Mouse (Mus musculus): ENCODE data around the gene Ap2a1. TPM values are rescaled to one million over a fixed set of nuclear protein-coding genes. Genes with fewer than 3 reads are reported as not detected.

The Ap2a1 gene
- polyA plus RNA-seq, 1 experiment: 241 TPM

DNA sequence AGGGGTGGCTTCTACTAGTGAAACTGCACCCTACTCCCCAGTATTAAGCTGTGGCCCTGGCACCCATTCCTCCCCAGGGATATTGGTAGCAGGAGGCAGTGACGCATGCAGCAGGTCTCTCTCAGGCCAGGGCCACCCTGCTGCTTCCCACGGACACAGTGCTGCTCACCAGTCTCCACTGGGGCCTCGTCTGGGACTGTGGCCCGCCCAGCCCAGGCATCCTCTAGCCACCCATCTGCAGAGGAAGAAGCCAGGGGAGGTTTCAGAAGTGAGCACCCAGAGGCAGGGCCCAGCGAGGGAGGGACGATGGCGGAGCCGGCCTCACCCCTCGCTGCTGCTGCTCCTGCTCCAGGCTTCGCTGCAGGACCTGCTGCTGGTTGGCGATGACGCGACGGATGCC is 66.1 kb downstream of the Ap2a1 start:
- H3K4me1 ChIP-seq (ENCODE audit: control insufficient read depth, insufficient read depth, low read length): peaks cover 5% of the 10 kb centered on the region
- no peak overlapping the region for H3K4me3 ChIP-seq (ENCODE audit: insufficient read depth, low read length)
- H3K27ac ChIP-seq (ENCODE audit: insufficient read depth, low read length): no peak overlapping the region
- TF ChIP-seq CTCF (IDR thresholded peaks at IDR 0.05; ENCODE audit: extremely low read depth, insufficient read depth, low read length) (no peak), POLR2A (IDR thresholded peaks at IDR 0.05; ENCODE audit: extremely low read depth, insufficient read depth, low read length) (0 out of 2 replicates have a peak, but pooled peaks have one; percentile 2)

DNA sequence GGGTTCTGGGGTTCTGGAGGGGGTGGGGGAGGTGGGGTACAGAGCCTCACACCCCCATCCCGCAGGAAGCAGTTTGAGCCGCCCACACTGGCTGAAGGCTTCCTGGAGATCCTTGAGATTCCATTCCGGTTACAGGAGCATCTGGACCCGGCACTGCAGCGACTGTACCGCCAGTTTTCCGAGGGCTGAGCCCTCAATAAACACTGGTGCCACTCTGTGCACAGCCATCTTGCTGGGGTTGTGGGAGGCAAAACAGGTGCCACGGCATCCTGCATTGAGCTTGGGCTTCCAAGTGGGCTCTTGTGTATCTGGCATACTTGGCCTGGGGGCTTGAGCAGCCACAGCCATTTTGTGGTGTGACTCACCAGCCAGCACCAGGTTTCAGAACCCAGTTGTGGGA is 66.9 kb downstream of the Ap2a1 start:
- H3K27ac ChIP-seq (ENCODE audit: insufficient read depth, low read length): no peak overlapping the region
- H3K4me1 ChIP-seq (ENCODE audit: control insufficient read depth, insufficient read depth, low read length): peaks cover 5% of the 10 kb centered on the region
- H3K4me3 ChIP-seq (ENCODE audit: insufficient read depth, low read length): no peak overlapping the region
- TF ChIP-seq POLR2A (IDR thresholded peaks at IDR 0.05; ENCODE audit: extremely low read depth, insufficient read depth, low read length): no peak
- no peak for TF ChIP-seq CTCF (IDR thresholded peaks at IDR 0.05; ENCODE audit: extremely low read depth, insufficient read depth, low read length)

DNA sequence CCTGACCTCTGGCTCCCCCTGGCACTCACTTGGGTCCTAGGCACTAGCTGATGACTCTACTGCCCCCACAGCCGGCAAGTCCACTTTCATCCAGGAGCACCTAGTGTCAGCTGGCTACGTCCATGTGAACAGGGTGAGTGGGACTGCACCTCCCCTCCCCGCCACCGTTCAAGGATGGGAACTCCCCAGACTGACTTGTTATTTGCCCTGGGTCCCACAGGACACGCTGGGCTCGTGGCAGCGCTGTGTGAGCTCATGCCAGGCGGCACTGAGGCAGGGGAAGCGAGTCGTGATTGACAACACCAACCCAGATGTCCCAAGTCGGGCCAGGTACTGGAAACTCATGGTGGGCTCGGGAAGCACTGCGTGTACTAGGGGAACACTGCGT is 67.9 kb downstream of the Ap2a1 start:
- Histone ChIP-seq H3K4me1 (ENCODE audit: control insufficient read depth, insufficient read depth, low read length) (peaks cover 2% of the 10 kb centered on the region), H3K27ac (ENCODE audit: insufficient read depth, low read length) (no peak overlapping the region), H3K4me3 (ENCODE audit: insufficient read depth, low read length) (no peak overlapping the region)
- no peak for TF ChIP-seq POLR2A (IDR thresholded peaks at IDR 0.05; ENCODE audit: extremely low read depth, insufficient read depth, low read length)
- no peak for TF ChIP-seq CTCF (IDR thresholded peaks at IDR 0.05; ENCODE audit: extremely low read depth, insufficient read depth, low read length)

- TF ChIP-seq CTCF (IDR thresholded peaks at IDR 0.05; ENCODE audit: extremely low read depth, insufficient read depth, low read length) (peak; percentile 76), POLR2A (IDR thresholded peaks at IDR 0.05; ENCODE audit: extremely low read depth, insufficient read depth, low read length) (no peak)
- H3K27ac ChIP-seq (ENCODE audit: insufficient read depth, low read length): no peak overlapping the region
Measured at GRCm38 (mm10) chr7:44860576-44861428, 68.5 kb downstream of the Ap2a1 start.

DNA sequence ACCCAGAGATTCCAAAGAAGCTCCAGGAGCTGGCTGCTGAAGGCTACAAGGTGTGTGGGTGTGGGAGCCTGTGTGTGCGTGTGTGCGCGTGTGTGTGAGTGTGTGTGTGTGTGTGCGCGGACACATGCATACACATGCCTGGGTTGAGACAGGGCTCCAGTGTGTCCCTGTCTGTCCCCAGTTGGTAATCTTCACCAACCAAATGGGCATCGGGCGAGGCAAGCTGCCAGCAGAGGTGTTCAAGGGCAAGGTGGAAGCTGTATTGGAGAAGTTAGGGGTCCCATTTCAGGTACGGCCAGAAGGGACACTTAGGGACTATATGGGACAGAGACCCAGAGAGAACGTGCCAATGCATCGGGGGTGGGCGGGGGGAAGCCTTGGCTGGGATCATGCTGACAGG is 69.4 kb downstream of the Ap2a1 start:
- no peak overlapping the region for H3K27ac ChIP-seq (ENCODE audit: insufficient read depth, low read length)
- TF ChIP-seq CTCF (IDR thresholded peaks at IDR 0.05; ENCODE audit: extremely low read depth, insufficient read depth, low read length) (no peak), POLR2A (IDR thresholded peaks at IDR 0.05; ENCODE audit: extremely low read depth, insufficient read depth, low read length) (no peak)
- no peaks in the 10 kb centered on the region for H3K4me1 ChIP-seq (ENCODE audit: control insufficient read depth, insufficient read depth, low read length)
- H3K4me3 ChIP-seq (ENCODE audit: insufficient read depth, low read length): no peak overlapping the region

More at GRCm38 (mm10) chr7:44860576-44861428, 68.5 kb downstream of the Ap2a1 start:
- Histone ChIP-seq H3K4me3 (ENCODE audit: insufficient read depth, low read length) (no peak overlapping the region), H3K4me1 (ENCODE audit: control insufficient read depth, insufficient read depth, low read length) (no peaks in the 10 kb centered on the region)

- 0 out of 2 replicates have a peak, but pooled peaks have one; percentile 33 for TF ChIP-seq POLR2A (IDR thresholded peaks at IDR 0.05; ENCODE audit: extremely low read depth, insufficient read depth, low read length)
- TF ChIP-seq CTCF (IDR thresholded peaks at IDR 0.05; ENCODE audit: extremely low read depth, insufficient read depth, low read length): no peak
- Histone ChIP-seq H3K4me3 (ENCODE audit: insufficient read depth, low read length) (peak overlapping the region; percentile 79), H3K27ac (ENCODE audit: insufficient read depth, low read length) (no peak overlapping the region), H3K4me1 (ENCODE audit: control insufficient read depth, insufficient read depth, low read length) (no peaks in the 10 kb centered on the region)
Measured at GRCm38 (mm10) chr7:44857905-44858304, 71.4 kb downstream of the Ap2a1 start.

DNA sequence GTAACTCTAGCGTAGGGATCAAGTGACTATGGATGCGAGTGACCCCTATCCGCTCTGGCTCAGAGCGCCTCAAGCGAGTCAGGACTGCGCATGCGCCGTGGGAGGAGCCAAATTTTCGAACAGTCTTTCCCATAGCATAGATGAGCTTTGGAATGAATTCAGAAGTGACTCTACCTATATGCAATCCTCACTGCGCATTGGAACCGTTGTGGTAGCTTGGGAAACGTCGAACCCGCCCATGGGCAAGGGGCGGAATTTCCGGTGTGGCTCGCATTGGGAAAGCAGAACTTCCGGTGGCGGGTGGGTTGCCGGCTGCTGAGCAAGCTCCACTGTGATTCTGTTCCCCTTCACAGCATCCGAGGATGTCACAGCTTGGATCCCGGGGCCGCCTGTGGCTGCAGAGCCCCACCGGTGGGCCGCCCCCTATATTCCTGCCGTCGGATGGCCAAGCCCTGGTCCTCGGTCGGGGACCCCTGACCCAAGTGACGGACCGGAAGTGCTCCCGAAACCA is 72.2 kb downstream of the Ap2a1 start, which contains the start of gene Pnkp:
TSS of gene Pnkp (plus strand) at position 98 of the 511 bp plus-strand sequence.
- TF ChIP-seq CTCF (IDR thresholded peaks at IDR 0.05; ENCODE audit: extremely low read depth, insufficient read depth, low read length): no peak
- peak; percentile 88 for TF ChIP-seq POLR2A (IDR thresholded peaks at IDR 0.05; ENCODE audit: extremely low read depth, insufficient read depth, low read length)
- peak within 1 kb of the TSS; percentile 79 for H3K4me3 ChIP-seq (ENCODE audit: insufficient read depth, low read length)
- H3K4me1 ChIP-seq (ENCODE audit: control insufficient read depth, insufficient read depth, low read length): no peaks in the 10 kb centered on the region
- H3K27ac ChIP-seq (ENCODE audit: insufficient read depth, low read length): peak within 1 kb of the TSS; percentile 38

GRCm38 (mm10) chr7:44856265-44856916 is 72.9 kb downstream of the Ap2a1 start:
- peak overlapping the region; percentile 79; the same call in 1 of the 2 replicates for H3K4me3 ChIP-seq (ENCODE audit: insufficient read depth, low read length)
- TF ChIP-seq CTCF (IDR thresholded peaks at IDR 0.05; ENCODE audit: extremely low read depth, insufficient read depth, low read length) (no peak), POLR2A (IDR thresholded peaks at IDR 0.05; ENCODE audit: extremely low read depth, insufficient read depth, low read length) (no peak)
- no peak overlapping the region for H3K27ac ChIP-seq (ENCODE audit: insufficient read depth, low read length)
- H3K4me1 ChIP-seq (ENCODE audit: control insufficient read depth, insufficient read depth, low read length): no peaks in the 10 kb centered on the region

- Histone ChIP-seq H3K4me1 (ENCODE audit: control insufficient read depth, insufficient read depth, low read length) (no peaks in the 10 kb centered on the region; the same call in 1 of the 2 replicates), H3K27ac (ENCODE audit: insufficient read depth, low read length) (peak overlapping the region; percentile 92), H3K4me3 (ENCODE audit: insufficient read depth, low read length) (peak overlapping the region; percentile 58)
- TF ChIP-seq CTCF (IDR thresholded peaks at IDR 0.05; ENCODE audit: extremely low read depth, insufficient read depth, low read length) (no peak), POLR2A (IDR thresholded peaks at IDR 0.05; ENCODE audit: extremely low read depth, insufficient read depth, low read length) (no peak)
Measured at GRCm38 (mm10) chr7:44855036-44855435, 74.3 kb downstream of the Ap2a1 start.

All from cortical plate, adult 2 months (tissue).